Mouse (Mus musculus): ENCODE measurements at regions not wholly inside any gene's neighbourhood (a gene's known extent, or its start where the extent isn't known, plus 50 kb on each side); places are given as distances from the start of the nearest gene placed in this dataset.
A peak's percentile ranks its signal among the peaks of the same experiment; 100 is the strongest.
"Not testable (repeated sequence)": the region's sequence is repeated elsewhere in the genome, so short reads cannot be mapped to it uniquely, and the experiment has no call there.

GRCm38 (mm10) chr14:112534971-112535370 is 779.4 kb upstream of the Tpm3-rs7 start:
- H3K9ac ChIP-seq = not testable (repeated sequence)
- 74% methylated on average over 1 of the region's 1 CpGs for WGBS

DNA sequence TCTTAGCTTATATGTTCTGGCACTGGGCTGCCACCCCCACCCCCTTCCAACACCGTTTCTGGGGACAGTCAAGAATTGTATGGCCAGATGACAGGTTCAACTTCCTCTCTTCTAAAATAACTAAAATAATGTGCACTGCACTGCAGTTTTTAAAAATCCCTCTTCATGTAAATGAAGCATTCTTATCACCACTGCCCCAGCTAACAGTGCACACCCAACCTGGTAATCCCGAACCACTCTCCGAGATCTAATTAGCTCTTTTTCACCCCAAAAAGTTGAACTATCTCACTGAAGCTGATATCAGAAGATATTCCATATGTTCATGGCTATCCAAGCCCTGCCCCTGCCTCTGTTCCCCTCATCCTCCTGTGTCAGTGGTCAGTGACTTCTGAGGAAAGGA is 778.5 kb upstream of the Tpm3-rs7 start:
- Histone ChIP-seq H3K4me2 (no peak overlapping the region), H3K27ac (no peak overlapping the region), H3K9me3 (no peaks in the 10 kb centered on the region), H3K36me3 (no peaks in the 10 kb centered on the region), H3K4me1 (no peaks in the 10 kb centered on the region), H3K27me3 (no peaks in the 10 kb centered on the region), H3K4me3 (no peak overlapping the region), H3K9ac (no peak overlapping the region)
- ATAC-seq (ENCODE audit: insufficient number of reproducible peaks, insufficient read depth, low FRiP score, low TSS enrichment, low read depth) = no peak
- WGBS = 73% methylated on average over 3 of the region's 3 CpGs

More at GRCm38 (mm10) chr14:112534971-112535370, 779.4 kb upstream of the Tpm3-rs7 start:
- not testable (repeated sequence) for H3K4me3 ChIP-seq; H3K9me3 ChIP-seq; H3K4me2 ChIP-seq; H3K27ac ChIP-seq; H3K4me1 ChIP-seq; ATAC-seq (ENCODE audit: insufficient number of reproducible peaks, insufficient read depth, low FRiP score, low TSS enrichment, low read depth); H3K36me3 ChIP-seq; H3K27me3 ChIP-seq

- Histone ChIP-seq H3K9ac (no peak overlapping the region), H3K9me3 (no peaks in the 10 kb centered on the region), H3K4me3 (no peak overlapping the region), H3K4me2 (no peak overlapping the region), H3K36me3 (no peaks in the 10 kb centered on the region), H3K27me3 (no peaks in the 10 kb centered on the region), H3K4me1 (no peaks in the 10 kb centered on the region), H3K27ac (no peak overlapping the region)
- WGBS = 74% methylated on average over 1 of the region's 1 CpGs
- ATAC-seq (ENCODE audit: insufficient number of reproducible peaks, insufficient read depth, low FRiP score, low TSS enrichment, low read depth) = no peak
Observed at GRCm38 (mm10) chr14:112542261-112542660, 772.1 kb upstream of the Tpm3-rs7 start.

DNA sequence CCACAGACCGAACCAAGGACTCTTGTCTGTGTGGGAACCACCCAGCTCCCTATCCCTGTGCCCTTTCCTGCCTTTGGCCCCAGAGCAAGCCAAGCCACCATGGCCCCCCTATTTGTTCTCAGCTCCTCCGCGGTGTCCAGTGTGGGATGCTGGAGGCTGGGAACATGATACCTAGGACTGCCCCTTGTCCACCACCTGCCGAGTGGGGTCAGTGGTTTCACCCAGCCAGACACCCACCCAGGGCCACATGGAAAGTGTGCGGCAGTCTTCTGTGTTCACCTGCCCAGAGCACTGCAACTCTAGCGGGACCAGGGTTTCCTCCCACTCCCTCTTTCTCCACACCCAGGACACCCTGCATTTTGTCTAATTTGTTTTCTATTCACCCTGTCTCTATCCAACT is 765.6 kb upstream of the Tpm3-rs7 start:
- no peak overlapping the region for H3K4me2 ChIP-seq
- H3K36me3 ChIP-seq = no peaks in the 10 kb centered on the region
- H3K4me1 ChIP-seq = no peaks in the 10 kb centered on the region
- 91% methylated on average over 6 of the region's 6 CpGs for WGBS
- peak; percentile 59; the same call in 1 of the 2 replicates for ATAC-seq (ENCODE audit: insufficient number of reproducible peaks, insufficient read depth, low FRiP score, low TSS enrichment, low read depth)
- no peaks in the 10 kb centered on the region for H3K9me3 ChIP-seq
- H3K27ac ChIP-seq = no peak overlapping the region
- no peaks in the 10 kb centered on the region for H3K27me3 ChIP-seq
- H3K9ac ChIP-seq = no peak overlapping the region
- H3K4me3 ChIP-seq = no peak overlapping the region

DNA sequence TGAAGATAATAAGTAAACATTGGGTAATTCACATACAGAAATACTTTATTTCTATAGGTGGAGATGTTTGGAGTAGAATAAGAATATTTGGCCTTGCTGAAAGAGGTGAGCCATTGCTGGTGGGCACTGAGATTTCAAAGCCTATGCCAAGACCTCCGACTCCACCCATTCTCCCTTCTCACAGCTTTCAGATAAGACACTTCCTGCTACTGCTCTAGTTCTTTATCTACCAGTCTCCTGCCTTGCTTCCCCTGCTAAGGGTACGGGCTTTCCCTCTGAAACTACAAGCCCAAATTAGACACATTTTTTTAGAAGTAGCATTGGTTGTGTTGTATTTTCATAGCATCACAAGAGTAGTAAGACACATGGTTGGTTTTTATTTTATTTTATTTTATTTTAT is 752.2 kb upstream of the Tpm3-rs7 start:
- H3K4me1 ChIP-seq = no peaks in the 10 kb centered on the region
- no peak for ATAC-seq (ENCODE audit: insufficient number of reproducible peaks, insufficient read depth, low FRiP score, low TSS enrichment, low read depth)
- WGBS = 76% methylated on average over 2 of the region's 2 CpGs
- H3K36me3 ChIP-seq = no peaks in the 10 kb centered on the region
- no peak overlapping the region for H3K27ac ChIP-seq
- H3K9ac ChIP-seq = no peak overlapping the region
- no peaks in the 10 kb centered on the region for H3K27me3 ChIP-seq
- no peak overlapping the region for H3K4me2 ChIP-seq
- H3K4me3 ChIP-seq = no peak overlapping the region
- no peaks in the 10 kb centered on the region for H3K9me3 ChIP-seq

- no peaks in the 10 kb centered on the region for H3K9me3 ChIP-seq
- H3K9ac ChIP-seq = no peak overlapping the region
- H3K36me3 ChIP-seq = no peaks in the 10 kb centered on the region
- 85% methylated on average over 6 of the region's 6 CpGs for WGBS
- ATAC-seq (ENCODE audit: insufficient number of reproducible peaks, insufficient read depth, low FRiP score, low TSS enrichment, low read depth) = no peak
- no peak overlapping the region for H3K4me3 ChIP-seq
- H3K4me2 ChIP-seq = no peak overlapping the region
- H3K27ac ChIP-seq = no peak overlapping the region
- H3K4me1 ChIP-seq = no peaks in the 10 kb centered on the region
- H3K27me3 ChIP-seq = no peaks in the 10 kb centered on the region
Observed at GRCm38 (mm10) chr14:112594715-112595114, 719.7 kb upstream of the Tpm3-rs7 start.

DNA sequence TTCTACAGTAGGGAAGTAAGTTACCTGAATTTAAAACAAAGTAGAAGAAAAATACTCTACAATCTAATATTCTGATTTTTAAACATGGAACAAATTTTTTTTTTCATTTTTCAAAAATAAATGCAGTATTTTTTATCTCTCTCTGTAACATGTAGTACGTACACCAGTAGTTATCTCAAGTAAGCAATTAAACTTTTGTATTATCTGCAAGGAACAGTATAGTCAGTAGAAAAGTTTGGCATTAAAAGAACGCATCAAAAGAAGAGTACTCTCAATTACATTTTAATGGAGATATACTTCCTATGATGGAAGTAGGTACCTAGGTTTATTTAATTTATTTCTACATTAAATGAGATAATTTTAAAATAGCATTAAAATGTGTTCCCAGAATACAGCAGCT is 693.7 kb upstream of the Tpm3-rs7 start:
- Histone ChIP-seq H3K4me2 (no peak overlapping the region), H3K36me3 (no peaks in the 10 kb centered on the region), H3K9ac (no peak overlapping the region), H3K27ac (no peak overlapping the region), H3K4me3 (no peak overlapping the region), H3K9me3 (no peaks in the 10 kb centered on the region), H3K4me1 (no peaks in the 10 kb centered on the region), H3K27me3 (no peaks in the 10 kb centered on the region)
- ATAC-seq (ENCODE audit: insufficient number of reproducible peaks, insufficient read depth, low FRiP score, low TSS enrichment, low read depth) = no peak
- 90% methylated on average over 2 of the region's 2 CpGs for WGBS

DNA sequence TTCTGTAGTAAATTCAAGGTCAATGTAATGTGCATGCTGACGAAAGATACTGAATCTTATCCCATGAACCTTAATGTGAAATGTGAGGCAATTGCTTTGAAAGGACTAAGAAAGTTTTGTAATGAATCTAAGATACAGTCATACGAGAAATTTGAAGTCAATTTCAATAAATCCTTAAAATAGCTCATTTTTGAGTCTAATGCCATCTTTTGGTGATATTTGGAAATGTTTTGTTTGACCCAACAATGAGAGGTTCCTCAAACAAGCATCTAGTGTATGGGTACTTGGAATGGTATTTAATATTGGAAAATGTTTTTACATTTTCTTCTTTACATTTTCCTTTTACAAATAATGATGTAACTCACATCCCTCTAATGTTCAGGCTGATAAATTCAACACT is 656.8 kb upstream of the Tpm3-rs7 start:
- Histone ChIP-seq H3K4me3 (no peak overlapping the region), H3K9me3 (no peaks in the 10 kb centered on the region), H3K27ac (no peak overlapping the region), H3K36me3 (no peaks in the 10 kb centered on the region), H3K27me3 (no peaks in the 10 kb centered on the region), H3K4me2 (no peak overlapping the region), H3K4me1 (no peaks in the 10 kb centered on the region), H3K9ac (no peak overlapping the region)
- ATAC-seq (ENCODE audit: insufficient number of reproducible peaks, insufficient read depth, low FRiP score, low TSS enrichment, low read depth) = no peak
- 74% methylated on average over 2 of the region's 2 CpGs for WGBS

GRCm38 (mm10) chr14:112659819-112660218 is 654.6 kb upstream of the Tpm3-rs7 start:
- no peaks in the 10 kb centered on the region for H3K4me1 ChIP-seq
- H3K4me3 ChIP-seq = no peak overlapping the region
- H3K36me3 ChIP-seq = no peaks in the 10 kb centered on the region
- no peak overlapping the region for H3K27ac ChIP-seq
- no peak overlapping the region for H3K9ac ChIP-seq
- WGBS = 94% methylated on average over 1 of the region's 1 CpGs
- H3K9me3 ChIP-seq = no peaks in the 10 kb centered on the region
- H3K4me2 ChIP-seq = no peak overlapping the region
- no peaks in the 10 kb centered on the region for H3K27me3 ChIP-seq
- ATAC-seq (ENCODE audit: insufficient number of reproducible peaks, insufficient read depth, low FRiP score, low TSS enrichment, low read depth) = no peak

DNA sequence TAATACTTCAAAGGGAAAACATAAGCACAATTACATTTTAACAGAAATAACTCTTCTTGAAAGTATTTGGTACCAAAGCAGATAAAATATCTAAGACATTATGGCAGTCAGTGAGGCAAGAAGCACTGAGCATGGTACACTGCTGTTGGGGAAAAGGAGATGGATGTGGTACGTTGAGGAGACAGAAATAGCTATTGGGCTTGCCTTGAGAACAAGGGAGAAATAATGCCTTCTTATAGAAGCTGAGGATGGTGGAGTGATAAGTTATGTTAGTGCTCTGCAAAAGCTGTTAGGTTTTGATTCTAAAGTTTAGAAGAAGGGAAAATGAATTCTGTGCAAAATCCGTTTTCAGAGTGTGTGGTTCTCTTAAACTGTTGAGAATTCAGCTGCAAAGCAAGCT is 633.7 kb upstream of the Tpm3-rs7 start:
- Histone ChIP-seq H3K36me3 (no peaks in the 10 kb centered on the region), H3K4me1 (no peaks in the 10 kb centered on the region), H3K27ac (no peak overlapping the region), H3K4me3 (no peak overlapping the region), H3K4me2 (no peak overlapping the region), H3K27me3 (no peaks in the 10 kb centered on the region), H3K9me3 (no peaks in the 10 kb centered on the region), H3K9ac (no peak overlapping the region)
- no peak for ATAC-seq (ENCODE audit: insufficient number of reproducible peaks, insufficient read depth, low FRiP score, low TSS enrichment, low read depth)
- 64% methylated on average over 2 of the region's 2 CpGs for WGBS

DNA sequence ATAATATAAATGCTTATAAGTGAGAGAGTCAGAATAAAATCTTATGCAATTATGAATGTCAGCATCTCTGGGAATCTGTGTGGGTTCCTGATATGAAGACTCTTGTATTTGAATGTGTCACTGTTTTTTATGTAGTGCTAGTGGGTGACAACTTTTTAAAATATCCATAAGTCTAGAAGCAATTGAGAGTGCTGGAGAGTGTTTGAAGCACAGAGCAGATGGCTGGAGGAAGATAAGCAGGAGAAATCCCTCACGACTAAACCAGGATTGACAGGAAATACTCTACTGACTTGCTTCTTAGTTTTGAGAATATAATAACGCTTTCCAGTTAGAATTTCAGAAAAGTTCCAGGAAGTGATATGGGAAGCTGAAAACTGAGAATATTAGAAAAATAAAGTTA is 628.4 kb upstream of the Tpm3-rs7 start:
- Histone ChIP-seq H3K27me3 (no peaks in the 10 kb centered on the region), H3K36me3 (no peaks in the 10 kb centered on the region), H3K27ac (no peak overlapping the region), H3K9me3 (no peaks in the 10 kb centered on the region), H3K9ac (no peak overlapping the region), H3K4me1 (no peaks in the 10 kb centered on the region), H3K4me2 (no peak overlapping the region), H3K4me3 (no peak overlapping the region)
- WGBS = 43% methylated on average over 2 of the region's 2 CpGs
- no peak for ATAC-seq (ENCODE audit: insufficient number of reproducible peaks, insufficient read depth, low FRiP score, low TSS enrichment, low read depth)

DNA sequence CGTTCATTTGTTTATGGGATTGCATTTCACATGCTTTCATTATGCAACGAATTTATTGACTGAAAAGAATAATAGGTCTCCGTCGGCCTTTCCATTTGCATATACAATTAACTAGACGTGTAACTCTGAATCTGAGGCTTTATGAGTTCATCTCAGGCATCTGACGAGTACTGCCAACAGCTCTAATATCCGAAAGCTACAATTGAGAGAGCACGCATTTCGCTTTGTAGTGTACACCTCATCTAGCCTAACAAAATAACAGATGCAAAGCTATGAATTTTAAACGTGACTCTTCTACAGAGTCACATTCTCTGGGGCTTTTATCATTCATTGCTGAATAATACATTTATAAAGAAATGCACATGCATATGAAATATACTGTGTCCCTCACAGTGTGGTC is 594.9 kb upstream of the Tpm3-rs7 start:
- Histone ChIP-seq H3K27ac (no peak overlapping the region), H3K9ac (no peak overlapping the region), H3K9me3 (no peaks in the 10 kb centered on the region), H3K4me2 (no peak overlapping the region), H3K4me3 (no peak overlapping the region), H3K27me3 (no peaks in the 10 kb centered on the region), H3K4me1 (no peaks in the 10 kb centered on the region), H3K36me3 (no peaks in the 10 kb centered on the region)
- 84% methylated on average over 10 of the region's 10 CpGs for WGBS
- ATAC-seq (ENCODE audit: insufficient number of reproducible peaks, insufficient read depth, low FRiP score, low TSS enrichment, low read depth) = no peak

Measured in embryonic facial prominence, embryonic 13.5 days (tissue).